Mouse (Mus musculus) kidney, postnatal 0 days (tissue): ENCODE data around the gene Tnfsf18. TPM values are rescaled to one million over a fixed set of nuclear protein-coding genes. Genes with fewer than 3 reads are reported as not detected.

Experiments
- ATAC-seq: fragments of 200-750 bp; cut with Nextera tagmentation; replicated peaks from 2 replicates; pipeline ENCODE4 v1.8.0; 2017; ENCODE audit warnings: low read depth, moderate number of reproducible peaks, moderate TSS enrichment, moderate library complexity; ENCODE audit not compliant: low FRiP score
- DNase-seq: peaks from one replicate; pipeline ENCODE4 v3.0.0-alpha.2; 2016; ENCODE audit warnings: low spot score
- H3K27ac ChIP-seq: fragments of 300-500 bp; sonication (generic); 2 replicates; pipeline ENCODE4 v1.5.1; 2014; ENCODE audit warnings: mild to moderate bottlenecking
- H3K27me3 ChIP-seq: fragments of 300-500 bp; sonication (generic); 2 replicates; pipeline ENCODE4 v1.6.1; 2014; ENCODE audit warnings: low read length, mixed read lengths; ENCODE audit not compliant: insufficient read depth
- H3K36me3 ChIP-seq: fragments of 300-500 bp; sonication (generic); 2 replicates; pipeline ENCODE4 v1.6.1; 2014; ENCODE audit warnings: low read length, mixed read lengths; ENCODE audit not compliant: insufficient read depth
- H3K4me1 ChIP-seq: fragments of 300-500 bp; sonication (generic); replicated peaks from 2 replicates; pipeline ENCODE4 v1.6.1; 2014; ENCODE audit warnings: antibody characterized with exemption, low read length, mixed read lengths; ENCODE audit not compliant: insufficient read depth
- H3K4me2 ChIP-seq: fragments of 300-500 bp; sonication (generic); 2 replicates; pipeline ENCODE4 v1.6.1; 2014; ENCODE audit warnings: mild to moderate bottlenecking, low read length, moderate library complexity, mixed read lengths
- H3K4me3 ChIP-seq: fragments of 300-500 bp; sonication (generic); replicated peaks from 2 replicates; pipeline ENCODE4 v1.5.1; 2014; ENCODE audit warnings: low read depth, low read length
- H3K9ac ChIP-seq: fragments of 300-500 bp; sonication (generic); 2 replicates; pipeline ENCODE4 v1.6.1; 2014; ENCODE audit warnings: low read depth, low read length
- H3K9me3 ChIP-seq: fragments of 300-500 bp; sonication (generic); replicated peaks from 2 replicates; pipeline ENCODE4 v1.6.1; 2016; ENCODE audit warnings: low read length, inconsistent platforms, mixed read lengths
- CTCF ChIP-seq: IDR thresholded peaks from 2 replicates; pipeline ENCODE4 v1.5.1; 2016; ENCODE audit warnings: antibody characterized with exemption, low read depth, mild to moderate bottlenecking, moderate library complexity
- WGBS: fragments of 180-500 bp; shearing (Covaris S2); extraction: QIAGEN DNeasy Blood & Tissue Kit; methylation state at CpG from one replicate; pipeline ENCODE4 v1.1.7; 2014; 5-methylcytosine and 5-hydroxymethylcytosine counted together
- polyA plus RNA-seq: library from polyadenylated mRNA; unstranded; fragments of >200 nt; fragmentation: Nextera tagmentation; extraction: Ambion mirVana; gene quantifications from 2 replicates; pipeline ENCODE4 v1.2.1, GENCODE M21; 2015

Gene Tnfsf18
- polyA plus RNA-seq, result 0.06 TPM in 1 of 2 replicates, not detected in the other

- TF ChIP-seq CTCF, result no peak
- DNase-seq (peak; percentile 95), ATAC-seq (no peak)
- no peak within 1 kb of the TSS for H3K9ac ChIP-seq
- H3K27me3 ChIP-seq, result no peaks in the 10 kb centered on the region
- WGBS, result 15% methylated on average over 8 of the region's 8 CpGs
- H3K27ac ChIP-seq, result no peak within 1 kb of the TSS
- H3K4me3 ChIP-seq, result no peak within 1 kb of the TSS
- no peaks in the 10 kb centered on the region for H3K4me1 ChIP-seq
- no peaks in the 10 kb centered on the region for H3K9me3 ChIP-seq
- H3K36me3 ChIP-seq, result no peaks in the 10 kb centered on the region
- H3K4me2 ChIP-seq, result peak within 1 kb of the TSS; percentile 25; the same call in 1 of the 2 replicates
Measured at GRCm38 (mm10) chr1:161494343-161494742, at the start of gene Tnfsf18. Gene Tnfsf18 (plus strand): TSS chr1:161494655.

GRCm38 (mm10) chr1:161444858-161445257 is 49.6 kb upstream of the Tnfsf18 start:
- H3K4me1 ChIP-seq, result no peaks in the 10 kb centered on the region
- ATAC-seq (peak; percentile 69; the same call in 1 of the 2 replicates), DNase-seq (peak; percentile 44)
- H3K4me2 ChIP-seq, result no peak overlapping the region
- no peak overlapping the region for H3K27ac ChIP-seq
- H3K4me3 ChIP-seq, result no peak overlapping the region
- no peaks in the 10 kb centered on the region for H3K36me3 ChIP-seq
- no peaks in the 10 kb centered on the region for H3K27me3 ChIP-seq
- 64% methylated on average over 7 of the region's 7 CpGs for WGBS
- H3K9ac ChIP-seq, result no peak overlapping the region
- H3K9me3 ChIP-seq, result no peaks in the 10 kb centered on the region
- peak; percentile 43; the same call in 1 of the 2 replicates for TF ChIP-seq CTCF

- ATAC-seq, result no peak
- Histone ChIP-seq H3K36me3 (no peaks in the 10 kb centered on the region), H3K4me3 (no peak overlapping the region), H3K27me3 (no peaks in the 10 kb centered on the region), H3K9ac (no peak overlapping the region), H3K4me2 (no peak overlapping the region), H3K4me1 (no peaks in the 10 kb centered on the region), H3K9me3 (no peaks in the 10 kb centered on the region), H3K27ac (no peak overlapping the region)
- DNase-seq, result peak; percentile 22
- 33% methylated on average over 3 of the region's 3 CpGs for WGBS
- TF ChIP-seq CTCF, result no peak
Measured at GRCm38 (mm10) chr1:161451683-161452245, 42.7 kb upstream of the Tnfsf18 start.

- no peaks in the 10 kb centered on the region for H3K4me1 ChIP-seq
- H3K4me2 ChIP-seq, result no peak overlapping the region
- no peaks in the 10 kb centered on the region for H3K27me3 ChIP-seq
- H3K4me3 ChIP-seq, result no peak overlapping the region
- ATAC-seq (no peak), DNase-seq (no peak)
- no peak for TF ChIP-seq CTCF
- no peaks in the 10 kb centered on the region for H3K36me3 ChIP-seq
- no peaks in the 10 kb centered on the region for H3K9me3 ChIP-seq
- no peak overlapping the region for H3K27ac ChIP-seq
- no peak overlapping the region for H3K9ac ChIP-seq
- WGBS, result 90% methylated on average over 1 of the region's 1 CpGs
Measured at GRCm38 (mm10) chr1:161452250-161452649, 42.2 kb upstream of the Tnfsf18 start.

GRCm38 (mm10) chr1:161463388-161464085 is 30.9 kb upstream of the Tnfsf18 start:
- no peak overlapping the region for H3K27ac ChIP-seq
- no peaks in the 10 kb centered on the region for H3K9me3 ChIP-seq
- H3K27me3 ChIP-seq, result no peaks in the 10 kb centered on the region
- 44% methylated on average over 2 of the region's 2 CpGs for WGBS
- no peak overlapping the region for H3K9ac ChIP-seq
- no peaks in the 10 kb centered on the region for H3K36me3 ChIP-seq
- DNase-seq (peak; percentile 82), ATAC-seq (no peak)
- no peaks in the 10 kb centered on the region for H3K4me1 ChIP-seq
- no peak for TF ChIP-seq CTCF
- no peak overlapping the region for H3K4me2 ChIP-seq
- H3K4me3 ChIP-seq, result no peak overlapping the region

GRCm38 (mm10) chr1:161477221-161477620 is 17.2 kb upstream of the Tnfsf18 start:
- Histone ChIP-seq H3K4me3 (no peak overlapping the region), H3K9me3 (no peaks in the 10 kb centered on the region), H3K27me3 (no peaks in the 10 kb centered on the region), H3K36me3 (no peaks in the 10 kb centered on the region), H3K9ac (no peak overlapping the region), H3K27ac (no peak overlapping the region), H3K4me2 (no peak overlapping the region), H3K4me1 (no peaks in the 10 kb centered on the region)
- ATAC-seq, result no peak
- DNase-seq, result no peak
- 53% methylated on average over 3 of the region's 3 CpGs for WGBS
- no peak for TF ChIP-seq CTCF
